In genomic region chr14:21533566-21533965, GRCm38 (mm10) we compare ENCODE assay signal across 21 mouse cellular contexts. TPM values are rescaled to one million over a fixed set of nuclear protein-coding genes. Genes with fewer than 3 reads are reported as not detected.
DNase-seq lines count a peak whose midpoint lies in the region; ATAC-seq and TF ChIP-seq lines count a peak whose summit lies in the region.
"Had no signal": no experiment of that assay in that cellular context is flagged by ENCODE, and none has a peak within 500 bp of the region (broad histone marks: within the 10 kb centered on the region; RNA-seq: fewer than 3 reads in every experiment).

No protein-coding gene starts in this region.

- no peaks in the 10 kb centered on the region for H3K27me3 ChIP-seq in hindbrain, embryonic 10.5 days (ENCODE audit: insufficient read depth, poor library complexity, severe bottlenecking)
- H3K27me3 ChIP-seq in hindbrain, embryonic 16.5 days (replicated peaks; ENCODE audit: control insufficient read depth, insufficient read depth, low read length) = no peaks in the 10 kb centered on the region
- H3K27me3 ChIP-seq in midbrain, embryonic 12.5 days = no peaks in the 10 kb centered on the region
- H3K27me3 ChIP-seq in midbrain, embryonic 16.5 days (ENCODE audit: control insufficient read depth, insufficient read depth, low read depth, low read length) = no peaks in the 10 kb centered on the region
- H3K27me3 ChIP-seq in forebrain, embryonic 12.5 days = no peaks in the 10 kb centered on the region
- H3K27me3 ChIP-seq in neural tube, embryonic 15.5 days (replicated peaks) = no peaks in the 10 kb centered on the region
- H3K27me3 ChIP-seq in cerebellum, adult 2 months (ENCODE audit: control insufficient read depth, insufficient read depth, low read length) = no peaks in the 10 kb centered on the region
- H3K27me3 ChIP-seq: CH12.LX; heart, embryonic 15.5 days; kidney, embryonic 15.5 days; limb, embryonic 13.5 days; lung, embryonic 15.5 days had no signal

- H3K4me1 ChIP-seq in hindbrain, embryonic 10.5 days (replicated peaks) = peaks cover 15% of the 10 kb centered on the region
- H3K4me1 ChIP-seq in hindbrain, embryonic 16.5 days (ENCODE audit: control insufficient read depth, insufficient read depth, low read depth, low read length) = peaks cover 8% of the 10 kb centered on the region
- peaks cover 35% of the 10 kb centered on the region for H3K4me1 ChIP-seq in midbrain, embryonic 12.5 days
- H3K4me1 ChIP-seq in midbrain, embryonic 16.5 days (ENCODE audit: control insufficient read depth, insufficient read depth, low read length) = peaks cover 13% of the 10 kb centered on the region; the same call in 1 of the 2 replicates
- peaks cover 48% of the 10 kb centered on the region for H3K4me1 ChIP-seq in forebrain, embryonic 12.5 days
- H3K4me1 ChIP-seq in neural tube, embryonic 15.5 days = peaks cover 30% of the 10 kb centered on the region
- peaks cover 14% of the 10 kb centered on the region; the same call in 1 of the 2 replicates for H3K4me1 ChIP-seq in cerebellum, adult 2 months (ENCODE audit: control insufficient read depth, insufficient read depth, low read length)
- H3K4me1 ChIP-seq: lung, embryonic 15.5 days had no signal

- no peak overlapping the region for H3K4me2 ChIP-seq in hindbrain, embryonic 16.5 days (ENCODE audit: low read length)
- H3K4me2 ChIP-seq in midbrain, embryonic 12.5 days (replicated peaks) = no peak overlapping the region
- H3K4me2 ChIP-seq in midbrain, embryonic 16.5 days (ENCODE audit: low read length) = no peak overlapping the region
- H3K4me2 ChIP-seq in forebrain, embryonic 12.5 days = no peak overlapping the region
- no peak overlapping the region for H3K4me2 ChIP-seq in neural tube, embryonic 15.5 days
- H3K4me2 ChIP-seq: heart, embryonic 15.5 days; kidney, embryonic 15.5 days; limb, embryonic 13.5 days; lung, embryonic 15.5 days had no signal

- WGBS in hindbrain, embryonic 10.5 days = 75% methylated on average over 4 of the region's 4 CpGs
- 43% methylated on average over 4 of the region's 4 CpGs for WGBS in hindbrain, embryonic 16.5 days
- WGBS in midbrain, embryonic 12.5 days = 16% methylated on average over 4 of the region's 4 CpGs
- WGBS in midbrain, embryonic 16.5 days = 22% methylated on average over 4 of the region's 4 CpGs
- 29% methylated on average over 4 of the region's 4 CpGs for WGBS in forebrain, embryonic 12.5 days
- whole genome bisulfite sequencing in neural tube, embryonic 15.5 days = 36% methylated on average over 4 of the region's 4 CpGs
- 57% methylated on average over 4 of the region's 4 CpGs for WGBS in cerebellum, adult 2 months

- TF ChIP-seq CTCF in cerebellum, adult 2 months (IDR thresholded peaks at IDR 0.05; ENCODE audit: borderline replicate concordance, insufficient read depth, low read depth, low read length) = no peak

- TF ChIP-seq POLR2A in cerebellum, adult 2 months (IDR thresholded peaks at IDR 0.05; ENCODE audit: borderline replicate concordance, insufficient read depth, low read length) = no peak

- H3K36me3 ChIP-seq in hindbrain, embryonic 10.5 days = no peaks in the 10 kb centered on the region
- no peaks in the 10 kb centered on the region for H3K36me3 ChIP-seq in hindbrain, embryonic 16.5 days (ENCODE audit: control insufficient read depth, insufficient read depth, low read length)
- H3K36me3 ChIP-seq in midbrain, embryonic 12.5 days = no peaks in the 10 kb centered on the region
- H3K36me3 ChIP-seq in midbrain, embryonic 16.5 days (ENCODE audit: control insufficient read depth, insufficient read depth, low read length) = no peaks in the 10 kb centered on the region
- peaks cover 4% of the 10 kb centered on the region; the same call in 1 of the 2 replicates for H3K36me3 ChIP-seq in forebrain, embryonic 12.5 days (replicated peaks)
- no peaks in the 10 kb centered on the region for H3K36me3 ChIP-seq in neural tube, embryonic 15.5 days
- H3K36me3 ChIP-seq: heart, embryonic 15.5 days; lung, embryonic 15.5 days had no signal

- no peaks in the 10 kb centered on the region for H3K9me3 ChIP-seq in hindbrain, embryonic 10.5 days
- no peaks in the 10 kb centered on the region for H3K9me3 ChIP-seq in hindbrain, embryonic 16.5 days (ENCODE audit: control insufficient read depth, low read length)
- no peaks in the 10 kb centered on the region for H3K9me3 ChIP-seq in midbrain, embryonic 12.5 days
- no peaks in the 10 kb centered on the region for H3K9me3 ChIP-seq in midbrain, embryonic 16.5 days (replicated peaks; ENCODE audit: control insufficient read depth, low read length, poor library complexity, severe bottlenecking)
- H3K9me3 ChIP-seq in forebrain, embryonic 12.5 days = no peaks in the 10 kb centered on the region
- H3K9me3 ChIP-seq in neural tube, embryonic 15.5 days (replicated peaks) = no peaks in the 10 kb centered on the region
- H3K9me3 ChIP-seq: embryonic facial prominence, embryonic 10.5 days; heart, embryonic 15.5 days; kidney, embryonic 15.5 days; limb, embryonic 13.5 days; lung, embryonic 15.5 days had no signal

- ATAC-seq in hindbrain, embryonic 16.5 days = no peak
- no peak for ATAC-seq in midbrain, embryonic 12.5 days (ENCODE audit: low FRiP score, low read depth)
- no peak for ATAC-seq in midbrain, embryonic 16.5 days
- ATAC-seq in forebrain, embryonic 12.5 days (ENCODE audit: low FRiP score) = no peak
- ATAC-seq in neural tube, embryonic 15.5 days (ENCODE audit: low FRiP score) = no peak
- ATAC-seq: intestine, postnatal 0 days had no signal

- 0 out of 2 replicates have a peak overlapping the region, but pooled peaks have one; percentile 23 for H3K27ac ChIP-seq in hindbrain, embryonic 10.5 days
- H3K27ac ChIP-seq in hindbrain, embryonic 16.5 days (ENCODE audit: low read depth, low read length) = no peak overlapping the region
- H3K27ac ChIP-seq in midbrain, embryonic 12.5 days (replicated peaks) = peak overlapping the region; percentile 15; the same call in 1 of the 2 replicates
- H3K27ac ChIP-seq in midbrain, embryonic 16.5 days (ENCODE audit: low read length) = no peak overlapping the region
- peak overlapping the region; percentile 63 for H3K27ac ChIP-seq in forebrain, embryonic 12.5 days
- 0 out of 2 replicates have a peak overlapping the region, but pooled peaks have one; percentile 28 for H3K27ac ChIP-seq in neural tube, embryonic 15.5 days (replicated peaks)
- no peak overlapping the region for H3K27ac ChIP-seq in cerebellum, adult 2 months (ENCODE audit: insufficient read depth, low read length)
- H3K27ac ChIP-seq: embryonic facial prominence, embryonic 10.5 days; heart, embryonic 15.5 days; kidney, embryonic 15.5 days; limb, embryonic 13.5 days; liver, embryonic 14.5 days; lung, embryonic 15.5 days had no signal

- no peak overlapping the region for H3K4me3 ChIP-seq in hindbrain, embryonic 10.5 days
- H3K4me3 ChIP-seq in hindbrain, embryonic 16.5 days (ENCODE audit: low read length) = no peak overlapping the region
- no peak overlapping the region for H3K4me3 ChIP-seq in midbrain, embryonic 12.5 days
- no peak overlapping the region for H3K4me3 ChIP-seq in midbrain, embryonic 16.5 days (ENCODE audit: low read depth, low read length)
- H3K4me3 ChIP-seq in forebrain, embryonic 12.5 days (replicated peaks) = no peak overlapping the region
- no peak overlapping the region for H3K4me3 ChIP-seq in neural tube, embryonic 15.5 days (replicated peaks)
- no peak overlapping the region for H3K4me3 ChIP-seq in cerebellum, adult 2 months (replicated peaks; ENCODE audit: insufficient read depth, low read depth, low read length)
- H3K4me3 ChIP-seq: embryonic facial prominence, embryonic 10.5 days; heart, embryonic 15.5 days; kidney, embryonic 15.5 days; limb, embryonic 13.5 days; lung, embryonic 15.5 days had no signal

- DNase-seq in hindbrain, embryonic 10.5 days (ENCODE audit: low spot score) = no peak
- DNase-seq in cerebellum, adult 2 months = no peak
- DNase-seq: adrenal gland, postnatal 25 days; cerebellum, adult 11-12 months; heart, adult 11 months; layer of hippocampus, postnatal 36 days; lung, postnatal 4 days; thymus, postnatal 25 days had no signal

- no peak overlapping the region for H3K9ac ChIP-seq in hindbrain, embryonic 16.5 days (ENCODE audit: low read depth, low read length)
- H3K9ac ChIP-seq in midbrain, embryonic 12.5 days (replicated peaks) = no peak overlapping the region
- no peak overlapping the region for H3K9ac ChIP-seq in midbrain, embryonic 16.5 days (ENCODE audit: low read depth, low read length)
- no peak overlapping the region for H3K9ac ChIP-seq in forebrain, embryonic 12.5 days
- H3K9ac ChIP-seq in neural tube, embryonic 15.5 days (replicated peaks) = no peak overlapping the region
- H3K9ac ChIP-seq: heart, embryonic 15.5 days; kidney, embryonic 15.5 days; limb, embryonic 13.5 days; liver, embryonic 14.5 days; lung, embryonic 15.5 days had no signal

RNA-seq across cellular contexts. Expression of gene Kat6b, which starts 52.3 kb away (rescaled TPM):
- 9.6 and 13.3 TPM in 2 replicates for polyA plus RNA-seq in hindbrain, embryonic 10.5 days (2016; fragmentation: Nextera tagmentation; extraction: Ambion mirVana)
- 14.2 and 16.0 TPM in 2 replicates for polyA plus RNA-seq in hindbrain, embryonic 16.5 days (2015; fragmentation: Nextera tagmentation; extraction: Ambion mirVana)
- 25.4 and 28.2 TPM in 2 replicates for polyA plus RNA-seq in midbrain, embryonic 12.5 days (2016; fragmentation: Nextera tagmentation; extraction: Ambion mirVana)
- polyA plus RNA-seq in midbrain, embryonic 16.5 days (2015; fragmentation: Nextera tagmentation; extraction: Ambion mirVana) = 17.2 and 19.6 TPM in 2 replicates
- 36.4 and 40.5 TPM in 2 replicates for polyA plus RNA-seq in forebrain, embryonic 12.5 days (2016; fragmentation: Nextera tagmentation; extraction: Ambion mirVana)
- 16.1 and 18.8 TPM in 2 replicates for polyA plus RNA-seq in neural tube, embryonic 15.5 days (2015; fragmentation: Nextera tagmentation; extraction: Ambion mirVana)
- polyA plus RNA-seq in cerebellum, adult 2 months (2012; rRNA removed) = 22.5 and 24.7 TPM in 2 replicates

Comparison
In these comparisons a context has a peak if more than half of its experiments do, and no peak if none do; other contexts are left out.
1. H3K27ac ChIP-seq: peak in hindbrain, embryonic 10.5 days (single experiment), midbrain, embryonic 12.5 days (single experiment), forebrain, embryonic 12.5 days (single experiment) and neural tube, embryonic 15.5 days (single experiment); none in hindbrain, embryonic 16.5 days (single experiment), midbrain, embryonic 16.5 days (single experiment) and cerebellum, adult 2 months (single experiment).